Mouse (Mus musculus): ENCODE results near the gene Scgb1b18. TPM values are rescaled to one million over a fixed set of nuclear protein-coding genes. Genes with fewer than 3 reads are reported as not detected.

The Scgb1b18 gene
- polyA plus RNA-seq (2012; ENCODE audit: low replicate concordance): not detected in 2 replicates

DNA sequence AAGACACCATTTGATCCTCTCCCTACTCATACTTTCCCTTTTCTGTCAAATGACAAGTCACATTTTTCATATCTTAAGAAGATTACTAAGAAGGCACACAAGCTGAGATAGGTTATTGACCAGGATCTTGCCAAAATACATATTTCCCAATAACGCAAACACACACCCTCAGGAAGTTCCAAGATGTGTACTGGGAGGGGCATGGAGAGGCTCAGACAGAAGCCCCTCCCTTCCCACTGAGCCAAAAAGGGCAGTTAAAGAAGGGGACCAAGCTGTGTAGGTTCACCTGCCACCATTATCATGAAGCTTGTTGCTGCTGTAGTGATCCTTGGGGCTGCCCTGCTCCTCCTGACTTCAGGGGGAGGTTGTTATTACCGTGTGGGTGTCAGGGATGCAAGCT, at the start of gene Scgb1b18:
TSS of gene Scgb1b18 (plus strand) at position 301 of the 400 bp plus-strand sequence.

DNA sequence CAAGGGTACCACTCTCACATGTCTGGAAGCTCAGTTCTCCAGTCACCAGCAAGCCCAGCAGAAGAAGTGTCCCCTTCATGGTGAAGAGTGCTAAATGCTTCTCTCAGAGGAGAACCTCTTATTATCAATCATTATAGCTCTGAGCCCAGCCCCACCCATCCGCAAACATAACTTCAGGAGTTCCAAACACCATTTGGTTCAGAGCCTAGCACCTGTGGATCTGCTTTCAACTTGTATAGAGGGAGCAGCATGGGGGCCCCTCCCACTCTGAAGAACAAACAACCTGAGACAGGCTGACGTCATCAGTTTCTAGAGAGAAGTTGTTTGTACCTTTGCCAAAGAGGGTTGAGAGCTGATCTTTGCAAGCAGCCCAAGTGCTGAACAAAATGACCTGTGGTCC, 11.6 kb upstream of the Scgb1b18 start, which contains the start of gene Scgb2b18:
TSS of gene Scgb2b18 (minus strand) at position 101 of the 400 bp plus-strand sequence.

Other genes with a start within 250 kb of the Scgb1b18 start
- gene Scgb2b17, start 129.0 kb upstream of the Scgb1b18 start, polyA plus RNA-seq (2012; ENCODE audit: low replicate concordance): not detected in 2 replicates
- gene Scgb1b17, start 122.1 kb upstream of the Scgb1b18 start, polyA plus RNA-seq (2012; ENCODE audit: low replicate concordance): not detected in 2 replicates
- gene Scgb2b18, start 11.7 kb upstream of the Scgb1b18 start, polyA plus RNA-seq (2012; ENCODE audit: low replicate concordance): not detected in 2 replicates
- not detected in 2 replicates for gene Scgb2b19, start 94.8 kb downstream of the Scgb1b18 start, polyA plus RNA-seq (2012; ENCODE audit: low replicate concordance)
- not detected in 2 replicates for gene Scgb1b19, start 101.7 kb downstream of the Scgb1b18 start, polyA plus RNA-seq (2012; ENCODE audit: low replicate concordance)
- not detected in 2 replicates for gene Scgb2b20, start 180.8 kb downstream of the Scgb1b18 start, polyA plus RNA-seq (2012; ENCODE audit: low replicate concordance)
- gene Scgb1b20, start 187.7 kb downstream of the Scgb1b18 start, polyA plus RNA-seq (2012; ENCODE audit: low replicate concordance): not detected in 2 replicates

Measured in hematopoietic multipotent progenitor cell, adult 10-12 weeks (in vitro differentiated cells).